Mouse (Mus musculus): ENCODE data around the gene Tada1. TPM values are rescaled to one million over a fixed set of nuclear protein-coding genes. Genes with fewer than 3 reads are reported as not detected.

Gene Tada1
- total and polyA plus RNA-seq, 3 experiments, result 34.0 to 36.7 TPM; not detected in 1

GRCm38 (mm10) chr1:166429809-166430431 is 51.0 kb downstream of the Tada1 start (continued):
- TF ChIP-seq GABPA (IDR thresholded peaks at IDR 0.05; ENCODE audit: low read depth, low read length) (no peak), RCOR1 (IDR thresholded peaks at IDR 0.05; ENCODE audit: low read depth, low read length) (peak; percentile 71), SIN3A (IDR thresholded peaks at IDR 0.05; ENCODE audit: low read length) (peak; percentile 54; the same call in 1 of the 2 replicates), ZNF384 (IDR thresholded peaks at IDR 0.05; ENCODE audit: low read depth, low read length) (peak; percentile 93), EP300 (IDR thresholded peaks at IDR 0.05; ENCODE audit: low read depth in 1 of 2, low read length in 2 of 2) (peak; percentile 85 to 90), NELFE (IDR thresholded peaks at IDR 0.05; ENCODE audit: low read depth, low read length) (peak; percentile 45; the same call in 1 of the 2 replicates), TAL1 (IDR thresholded peaks at IDR 0.05; ENCODE audit: low read length) (peak; percentile 67)

GRCm38 (mm10) chr1:166439426-166439825 is 60.5 kb downstream of the Tada1 start:
- Histone ChIP-seq H3K36me3 (ENCODE audit: control insufficient read depth in 1 of 2, insufficient read depth in 2 of 2, low read length in 2 of 2) (no peaks in the 10 kb centered on the region), H3K4me3 (ENCODE audit: control insufficient read depth in 1 of 2, insufficient read depth in 1 of 2, low read depth in 2 of 2, low read length in 2 of 2) (no peak overlapping the region), H3K27me3 (ENCODE audit: control insufficient read depth in 1 of 2, insufficient read depth in 2 of 2, low read length in 2 of 2) (no peaks in the 10 kb centered on the region), H3K27ac (ENCODE audit: control insufficient read depth, low read depth, low read length) (no peak overlapping the region), H3K9me3 (replicated peaks; ENCODE audit: insufficient read depth, low read length) (no peaks in the 10 kb centered on the region), H3K9ac (ENCODE audit: control insufficient read depth, low read depth, low read length, poor library complexity, severe bottlenecking) (no peak overlapping the region), H3K79me2 (ENCODE audit: control insufficient read depth, insufficient read depth, low read length, poor library complexity) (no peaks in the 10 kb centered on the region), H3K4me1 (ENCODE audit: control insufficient read depth in 1 of 2, insufficient read depth in 2 of 2, low read length in 2 of 2) (no peaks in the 10 kb centered on the region)
- DNase-seq (ENCODE audit: low read depth, low spot score), result no peak
- no peak for TF ChIP-seq MAFK (IDR thresholded peaks at IDR 0.05; ENCODE audit: borderline replicate concordance, low read depth, low read length)
- TF ChIP-seq ETS1 (IDR thresholded peaks at IDR 0.05; ENCODE audit: low read depth, low read length), result no peak
- TF ChIP-seq ZKSCAN1 (IDR thresholded peaks at IDR 0.05; ENCODE audit: low read depth, low read length), result no peak
- TF ChIP-seq RCOR1 (IDR thresholded peaks at IDR 0.05; ENCODE audit: low read depth, low read length), result no peak
- TF ChIP-seq POLR2A (IDR thresholded peaks at IDR 0.05; ENCODE audit: control insufficient read depth in 1 of 2, insufficient read depth in 1 of 2, low read depth in 1 of 2, low read length in 2 of 2, poor library complexity in 1 of 2), result no peak
- TF ChIP-seq UBTF (IDR thresholded peaks at IDR 0.05; ENCODE audit: borderline replicate concordance, insufficient read depth, low read depth, low read length), result no peak
- no peak for TF ChIP-seq TBP (IDR thresholded peaks at IDR 0.05; ENCODE audit: low read depth, low read length)
- no peak for TF ChIP-seq HCFC1 (IDR thresholded peaks at IDR 0.05; ENCODE audit: low read depth, low read length)
- TF ChIP-seq JUND (IDR thresholded peaks at IDR 0.05; ENCODE audit: low read depth, low read length), result no peak
- TF ChIP-seq SIN3A (IDR thresholded peaks at IDR 0.05; ENCODE audit: low read length), result no peak
- TF ChIP-seq USF2 (IDR thresholded peaks at IDR 0.05; ENCODE audit: borderline replicate concordance in 1 of 2, insufficient read depth in 1 of 2, low read depth in 1 of 2, low read length in 2 of 2), result no peak
- TF ChIP-seq KAT2A (conservative IDR thresholded peaks at IDR 0.05; ENCODE audit: low read depth, low read length), result no peak
- no peak for TF ChIP-seq MAX (IDR thresholded peaks at IDR 0.05; ENCODE audit: low read length)
- no peak for TF ChIP-seq MAZ (IDR thresholded peaks at IDR 0.05; ENCODE audit: low read depth, low read length)
- TF ChIP-seq POLR2AphosphoS5 (IDR thresholded peaks at IDR 0.05; ENCODE audit: borderline replicate concordance, low read depth, low read length), result no peak
- TF ChIP-seq EP300 (IDR thresholded peaks at IDR 0.05; ENCODE audit: low read depth in 1 of 2, low read length in 2 of 2), result no peak
- no peak for TF ChIP-seq GATA1 (IDR thresholded peaks at IDR 0.05; ENCODE audit: low read depth, low read length)
